In the genomic region with DNA sequence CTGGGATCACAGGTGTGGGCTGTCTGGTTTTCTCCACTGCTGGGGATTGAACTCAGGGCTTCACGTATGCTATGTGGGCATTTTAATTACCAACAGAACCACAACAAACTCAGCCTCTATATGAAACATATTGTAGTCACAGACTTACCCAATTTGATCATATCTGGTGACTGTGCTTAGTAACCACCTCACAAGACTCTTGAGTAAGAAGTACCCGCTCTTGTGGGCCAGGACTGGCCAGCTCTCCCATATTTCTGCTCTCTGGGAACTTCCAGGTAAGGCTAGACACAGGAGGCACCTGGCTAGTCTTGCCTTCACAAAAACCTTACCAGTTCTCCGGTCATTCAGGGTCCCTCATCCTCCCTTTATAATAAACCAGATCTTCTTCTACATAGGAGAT, we compare ENCODE assay signal across 12 mouse cellular contexts. TPM values are rescaled to one million over a fixed set of nuclear protein-coding genes. Genes with fewer than 3 reads are reported as not detected.
A peak's percentile ranks its signal among the peaks of the same experiment; 100 is the strongest.
DNase-seq lines count a peak whose midpoint lies in the region; ATAC-seq and TF ChIP-seq lines count a peak whose summit lies in the region.
"Had no signal": no experiment of that assay in that cellular context is flagged by ENCODE, and none has a peak within 500 bp of the region (broad histone marks: within the 10 kb centered on the region; RNA-seq: fewer than 3 reads in every experiment).

No protein-coding gene starts in this region.

- H3K27me3 ChIP-seq in forebrain, embryonic 12.5 days = no peaks in the 10 kb centered on the region
- no peaks in the 10 kb centered on the region for H3K27me3 ChIP-seq in forebrain, embryonic 11.5 days (ENCODE audit: control insufficient read depth, insufficient read depth, low read length)
- no peaks in the 10 kb centered on the region for H3K27me3 ChIP-seq in intestine, embryonic 15.5 days (replicated peaks)
- no peaks in the 10 kb centered on the region for H3K27me3 ChIP-seq in intestine, embryonic 16.5 days (replicated peaks; ENCODE audit: control insufficient read depth, insufficient read depth, low read length)
- H3K27me3 ChIP-seq in CH12.LX (replicated peaks) = no peaks in the 10 kb centered on the region
- H3K27me3 ChIP-seq in midbrain, embryonic 13.5 days = no peaks in the 10 kb centered on the region
- H3K27me3 ChIP-seq: limb, embryonic 15.5 days had no signal

- TF ChIP-seq EP300 in CH12.LX (IDR thresholded peaks at IDR 0.05; ENCODE audit: low read length) = no peak

- no peak overlapping the region for H3K4me2 ChIP-seq in forebrain, embryonic 12.5 days
- H3K4me2 ChIP-seq in forebrain, embryonic 11.5 days (ENCODE audit: low read depth, low read length, severe bottlenecking) = no peak overlapping the region
- H3K4me2 ChIP-seq in intestine, embryonic 15.5 days (replicated peaks) = no peak overlapping the region
- no peak overlapping the region for H3K4me2 ChIP-seq in intestine, embryonic 16.5 days (ENCODE audit: low read depth, low read length)
- H3K4me2 ChIP-seq in CH12.LX (ENCODE audit: insufficient read depth, low read depth, poor library complexity, severe bottlenecking) = peak overlapping the region; percentile 62
- H3K4me2 ChIP-seq in midbrain, embryonic 13.5 days (replicated peaks) = no peak overlapping the region
- H3K4me2 ChIP-seq: limb, embryonic 15.5 days had no signal

- H3K4me3 ChIP-seq in forebrain, embryonic 12.5 days (replicated peaks) = no peak overlapping the region
- no peak overlapping the region for H3K4me3 ChIP-seq in forebrain, embryonic 11.5 days (ENCODE audit: low read depth, low read length)
- H3K4me3 ChIP-seq in intestine, embryonic 15.5 days (replicated peaks) = no peak overlapping the region
- no peak overlapping the region for H3K4me3 ChIP-seq in intestine, embryonic 16.5 days (ENCODE audit: low read length)
- H3K4me3 ChIP-seq in CH12.LX (replicated peaks in 1 of 3; ENCODE audit: low read depth in 2 of 3, low read length in 2 of 3, poor library complexity in 1 of 3) = peak overlapping the region in 2 of 3 experiments; percentile 44 to 57
- no peak overlapping the region for H3K4me3 ChIP-seq in midbrain, embryonic 13.5 days (replicated peaks)
- H3K4me3 ChIP-seq: limb, embryonic 15.5 days had no signal

- no peaks in the 10 kb centered on the region for H3K36me3 ChIP-seq in forebrain, embryonic 12.5 days (replicated peaks)
- H3K36me3 ChIP-seq in forebrain, embryonic 11.5 days (ENCODE audit: control insufficient read depth, insufficient read depth, low read length) = no peaks in the 10 kb centered on the region
- no peaks in the 10 kb centered on the region for H3K36me3 ChIP-seq in intestine, embryonic 15.5 days
- no peaks in the 10 kb centered on the region for H3K36me3 ChIP-seq in intestine, embryonic 16.5 days (ENCODE audit: control insufficient read depth, insufficient read depth, low read length)
- peaks cover 0 to 5% of the 10 kb centered on the region in 2 experiments for H3K36me3 ChIP-seq in CH12.LX (replicated peaks in 1 of 2; ENCODE audit: control insufficient read depth in 1 of 2, insufficient read depth in 1 of 2, low read length in 1 of 2)
- H3K36me3 ChIP-seq in midbrain, embryonic 13.5 days = no peaks in the 10 kb centered on the region
- H3K36me3 ChIP-seq: G1E; limb, embryonic 15.5 days had no signal

- WGBS in forebrain, embryonic 12.5 days = 87% methylated on average over 3 of the region's 3 CpGs
- 88% methylated on average over 3 of the region's 3 CpGs for WGBS in forebrain, embryonic 11.5 days
- 83% methylated on average over 3 of the region's 3 CpGs for WGBS in intestine, embryonic 15.5 days
- WGBS in intestine, embryonic 16.5 days = 80% methylated on average over 3 of the region's 3 CpGs
- WGBS in midbrain, embryonic 13.5 days = 94% methylated on average over 3 of the region's 3 CpGs

- H3K9ac ChIP-seq in forebrain, embryonic 12.5 days = no peak overlapping the region
- no peak overlapping the region for H3K9ac ChIP-seq in forebrain, embryonic 11.5 days (ENCODE audit: low read length)
- no peak overlapping the region for H3K9ac ChIP-seq in intestine, embryonic 15.5 days
- H3K9ac ChIP-seq in intestine, embryonic 16.5 days (ENCODE audit: low read depth, low read length) = no peak overlapping the region
- no peak overlapping the region for H3K9ac ChIP-seq in CH12.LX (ENCODE audit: insufficient read depth, low read depth)
- no peak overlapping the region for H3K9ac ChIP-seq in midbrain, embryonic 13.5 days (replicated peaks)
- H3K9ac ChIP-seq: limb, embryonic 15.5 days had no signal

- no peak for TF ChIP-seq RAD21 in CH12.LX (IDR thresholded peaks at IDR 0.05; ENCODE audit: low read depth, low read length)

- H3K79me2 ChIP-seq in CH12.LX (replicated peaks; ENCODE audit: control insufficient read depth, extremely low read depth, insufficient read depth, poor library complexity, severe bottlenecking) = no peaks in the 10 kb centered on the region

- DNase-seq in forebrain, embryonic 11.5 days (ENCODE audit: low spot score) = no peak
- DNase-seq in CH12.LX (ENCODE audit: extremely low read depth) = no peak
- no peak for DNase-seq in urinary bladder, postnatal 4 days (ENCODE audit: low spot score in 2 of 2)
- no peak for DNase-seq in c-Kit-positive CD71-positive TER-119-positive erythroid progenitor cells, embryonic 14.5 days (ENCODE audit: low spot score)
- DNase-seq: right cerebral cortex, postnatal 25 days had no signal

- H3K4me1 ChIP-seq in forebrain, embryonic 12.5 days = peaks cover 31% of the 10 kb centered on the region
- H3K4me1 ChIP-seq in forebrain, embryonic 11.5 days (replicated peaks; ENCODE audit: control insufficient read depth, insufficient read depth, low read length) = no peaks in the 10 kb centered on the region
- peaks cover 4% of the 10 kb centered on the region; the same call in 1 of the 2 replicates for H3K4me1 ChIP-seq in intestine, embryonic 15.5 days (replicated peaks)
- peaks cover 10% of the 10 kb centered on the region; the same call in 1 of the 2 replicates for H3K4me1 ChIP-seq in intestine, embryonic 16.5 days (ENCODE audit: control insufficient read depth, insufficient read depth, low read length)
- H3K4me1 ChIP-seq in CH12.LX (ENCODE audit: control insufficient read depth in 1 of 2, insufficient read depth in 2 of 2) = peaks cover 26 to 78% of the 10 kb centered on the region in 2 experiments
- peaks cover 28% of the 10 kb centered on the region for H3K4me1 ChIP-seq in midbrain, embryonic 13.5 days (replicated peaks)

- no peaks in the 10 kb centered on the region for H3K9me3 ChIP-seq in forebrain, embryonic 12.5 days
- H3K9me3 ChIP-seq in forebrain, embryonic 11.5 days (ENCODE audit: control insufficient read depth, low read length) = no peaks in the 10 kb centered on the region
- no peaks in the 10 kb centered on the region for H3K9me3 ChIP-seq in intestine, embryonic 15.5 days
- no peaks in the 10 kb centered on the region for H3K9me3 ChIP-seq in intestine, embryonic 16.5 days (ENCODE audit: control insufficient read depth, low read length)
- H3K9me3 ChIP-seq in CH12.LX (replicated peaks; ENCODE audit: low read length) = no peaks in the 10 kb centered on the region
- H3K9me3 ChIP-seq in midbrain, embryonic 13.5 days = no peaks in the 10 kb centered on the region
- H3K9me3 ChIP-seq: G1E; limb, embryonic 15.5 days had no signal

- ATAC-seq in forebrain, embryonic 12.5 days (ENCODE audit: low FRiP score) = no peak
- no peak for ATAC-seq in forebrain, embryonic 11.5 days (replicated peaks; ENCODE audit: low FRiP score)
- no peak for ATAC-seq in intestine, embryonic 15.5 days
- ATAC-seq in intestine, embryonic 16.5 days = no peak
- no peak for ATAC-seq in midbrain, embryonic 13.5 days

- peak overlapping the region; percentile 69; the same call in 1 of the 2 replicates for H3K27ac ChIP-seq in forebrain, embryonic 12.5 days
- no peak overlapping the region for H3K27ac ChIP-seq in forebrain, embryonic 11.5 days (ENCODE audit: low read depth, low read length)
- H3K27ac ChIP-seq in intestine, embryonic 15.5 days = 0 out of 2 replicates have a peak overlapping the region, but pooled peaks have one; percentile 13
- H3K27ac ChIP-seq in intestine, embryonic 16.5 days (ENCODE audit: low read length) = no peak overlapping the region
- H3K27ac ChIP-seq in CH12.LX (ENCODE audit: insufficient read depth, low read depth) = no peak overlapping the region
- H3K27ac ChIP-seq in midbrain, embryonic 13.5 days = peak overlapping the region; percentile 82
- H3K27ac ChIP-seq: limb, embryonic 15.5 days had no signal

- TF ChIP-seq POLR2A in CH12.LX (IDR thresholded peaks at IDR 0.05; ENCODE audit: low read depth, low read length) = no peak

- dilution Hi-C loops in CH12.LX (cut with MboI; ENCODE audit: extremely low pct_ligation_motif_present, extremely low pct_unique_long_range_greater_than_20kb, low sequenced_read_pairs) = no loop called here

- in situ Hi-C loops in CH12.LX (cut with MboI; ENCODE audit: low pct_ligation_motif_present, low pct_unique_long_range_greater_than_20kb, low sequenced_read_pairs) = no loop called here

- no peak for TF ChIP-seq CTCF in CH12.LX (conservative IDR thresholded peaks at IDR 0.05 in 1 of 2, IDR thresholded peaks at IDR 0.05 in 1 of 2; ENCODE audit: low read depth in 2 of 2, low read length in 2 of 2)

RNA-seq across cellular contexts. Expression of gene Rimkla, which starts 30.0 kb away (rescaled TPM):
- 8.5 and 11.2 TPM in 2 replicates for polyA plus RNA-seq in forebrain, embryonic 12.5 days (2016; fragmentation: Nextera tagmentation; extraction: Ambion mirVana)
- polyA plus RNA-seq in forebrain, embryonic 11.5 days (2014; fragmentation: Nextera tagmentation; extraction: Ambion mirVana) = 5.2 and 5.6 TPM in 2 replicates
- 0.87 and 0.96 TPM in 2 replicates for polyA plus RNA-seq in intestine, embryonic 15.5 days (2015; fragmentation: Nextera tagmentation; extraction: Ambion mirVana)
- polyA plus RNA-seq in intestine, embryonic 16.5 days (2015; fragmentation: Nextera tagmentation; extraction: Ambion mirVana) = 0.62 and 0.73 TPM in 2 replicates
- total RNA-seq in CH12.LX (2012; rRNA removed) (0.59 and 1.2 TPM in 2 replicates), CH12.LX (2014; rRNA removed) (0.34 and 0.48 TPM in 2 replicates)
- polyA plus RNA-seq in CH12.LX (2012; ENCODE audit: insufficient read length, low read depth) = 0.70 and 0.84 TPM in 2 replicates
- polyA plus RNA-seq in midbrain, embryonic 13.5 days (2015; fragmentation: Nextera tagmentation; extraction: Ambion mirVana) = 15.7 and 16.5 TPM in 2 replicates
- total RNA-seq: G1E; gastrocnemius, postnatal 25 days had no signal
- polyA plus RNA-seq: G1E had no signal

RNA-seq across cellular contexts. Expression of gene Zmynd12, which starts 39.8 kb away (rescaled TPM):
- polyA plus RNA-seq in forebrain, embryonic 12.5 days (2016; fragmentation: Nextera tagmentation; extraction: Ambion mirVana) = 0.31 TPM in 1 of 2 replicates, not detected in the other
- polyA plus RNA-seq in forebrain, embryonic 11.5 days (2014; fragmentation: Nextera tagmentation; extraction: Ambion mirVana) = not detected in 2 replicates
- polyA plus RNA-seq in intestine, embryonic 15.5 days (2015; fragmentation: Nextera tagmentation; extraction: Ambion mirVana) = 0.56 and 0.57 TPM in 2 replicates
- 0.99 and 1.2 TPM in 2 replicates for polyA plus RNA-seq in intestine, embryonic 16.5 days (2015; fragmentation: Nextera tagmentation; extraction: Ambion mirVana)
- total RNA-seq in CH12.LX (2012; rRNA removed) (0.13 and 0.25 TPM in 2 replicates), CH12.LX (2014; rRNA removed) (0.47 and 0.75 TPM in 2 replicates)
- 0.53 and 1.0 TPM in 2 replicates for polyA plus RNA-seq in CH12.LX (2012; ENCODE audit: insufficient read length, low read depth)
- polyA plus RNA-seq in midbrain, embryonic 13.5 days (2015; fragmentation: Nextera tagmentation; extraction: Ambion mirVana) = 0.28 and 0.76 TPM in 2 replicates
- total RNA-seq: gastrocnemius, postnatal 25 days had no signal

RNA-seq across cellular contexts. Expression of gene Ppcs, which starts 40.2 kb away (rescaled TPM):
- 19.5 and 21.0 TPM in 2 replicates for polyA plus RNA-seq in forebrain, embryonic 12.5 days (2016; fragmentation: Nextera tagmentation; extraction: Ambion mirVana)
- polyA plus RNA-seq in forebrain, embryonic 11.5 days (2014; fragmentation: Nextera tagmentation; extraction: Ambion mirVana) = 19.5 and 19.9 TPM in 2 replicates
- polyA plus RNA-seq in intestine, embryonic 15.5 days (2015; fragmentation: Nextera tagmentation; extraction: Ambion mirVana) = 40.9 and 43.8 TPM in 2 replicates
- 51.4 and 52.3 TPM in 2 replicates for polyA plus RNA-seq in intestine, embryonic 16.5 days (2015; fragmentation: Nextera tagmentation; extraction: Ambion mirVana)
- 14.7 and 20.1 TPM in 2 replicates for total RNA-seq in CH12.LX (2012; rRNA removed)
- 20.7 and 22.7 TPM in 2 replicates for total RNA-seq in CH12.LX (2014; rRNA removed)
- polyA plus RNA-seq in CH12.LX (2012; ENCODE audit: insufficient read length, low read depth) = 19.1 and 19.3 TPM in 2 replicates
- 17.7 and 18.2 TPM in 2 replicates for polyA plus RNA-seq in midbrain, embryonic 13.5 days (2015; fragmentation: Nextera tagmentation; extraction: Ambion mirVana)

RNA-seq across cellular contexts. Expression of gene Ccdc30, which starts 47.1 kb away (rescaled TPM):
- polyA plus RNA-seq in forebrain, embryonic 12.5 days (2016; fragmentation: Nextera tagmentation; extraction: Ambion mirVana) = 11.8 and 13.4 TPM in 2 replicates
- polyA plus RNA-seq in forebrain, embryonic 11.5 days (2014; fragmentation: Nextera tagmentation; extraction: Ambion mirVana) = 10.2 and 11.0 TPM in 2 replicates
- 5.2 and 5.5 TPM in 2 replicates for polyA plus RNA-seq in intestine, embryonic 15.5 days (2015; fragmentation: Nextera tagmentation; extraction: Ambion mirVana)
- 2.7 and 2.8 TPM in 2 replicates for polyA plus RNA-seq in intestine, embryonic 16.5 days (2015; fragmentation: Nextera tagmentation; extraction: Ambion mirVana)
- total RNA-seq in CH12.LX (2012; rRNA removed) (0.04 TPM in 1 of 2 replicates, not detected in the other), CH12.LX (2014; rRNA removed) (not detected in 2 replicates)
- not detected in 2 replicates for polyA plus RNA-seq in CH12.LX (2012; ENCODE audit: insufficient read length, low read depth)
- polyA plus RNA-seq in midbrain, embryonic 13.5 days (2015; fragmentation: Nextera tagmentation; extraction: Ambion mirVana) = 19.2 and 19.7 TPM in 2 replicates
- polyA plus RNA-seq: G1E had no signal

Comparison
In these comparisons a context has a peak if more than half of its experiments do, and no peak if none do; other contexts are left out.
1. H3K27ac ChIP-seq: peak in forebrain, embryonic 12.5 days (single experiment), intestine, embryonic 15.5 days (single experiment) and midbrain, embryonic 13.5 days (single experiment); none in forebrain, embryonic 11.5 days (single experiment), intestine, embryonic 16.5 days (single experiment) and CH12.LX (single experiment).
2. H3K4me3 ChIP-seq: peak in CH12.LX (2 of 3); none in forebrain, embryonic 12.5 days (single experiment), forebrain, embryonic 11.5 days (single experiment), intestine, embryonic 15.5 days (single experiment), intestine, embryonic 16.5 days (single experiment) and midbrain, embryonic 13.5 days (single experiment).